Mouse (Mus musculus) retina, postnatal 7 days (tissue): Measurements from ENCODE around the gene D11Wsu47e.

ENCODE experiments used
- DNase-seq: peaks from one replicate; pipeline ENCODE4 v3.0.0-alpha.2; 2012; ENCODE audit warnings: low read depth, low spot score

Gene D11Wsu47e

GRCm38 (mm10) chr11:113703758-113704157, 19.5 kb downstream of the D11Wsu47e start:
- DNase-seq: peak; percentile 60

- no peak for DNase-seq
These were observed 21.9 kb downstream of the D11Wsu47e start for GRCm38 (mm10) chr11:113705966-113706652.

GRCm38 (mm10) chr11:113708629-113709213, 24.5 kb downstream of the D11Wsu47e start:
- DNase-seq: no peak

- DNase-seq: no peak
These were observed 25.1 kb downstream of the D11Wsu47e start for GRCm38 (mm10) chr11:113709272-113709671.

GRCm38 (mm10) chr11:113709731-113710256, 25.6 kb downstream of the D11Wsu47e start, which contains the start of gene Cpsf4l:
TSS of gene Cpsf4l (minus strand) at chr11:113710017.
- DNase-seq: no peak

- DNase-seq: no peak
These were observed 26.1 kb downstream of the D11Wsu47e start for GRCm38 (mm10) chr11:113710257-113710777.

- no peak for DNase-seq
These were observed 26.8 kb downstream of the D11Wsu47e start for GRCm38 (mm10) chr11:113711061-113711460.

GRCm38 (mm10) chr11:113715078-113715674, 31.0 kb downstream of the D11Wsu47e start:
- no peak for DNase-seq

GRCm38 (mm10) chr11:113716132-113716531, 31.9 kb downstream of the D11Wsu47e start:
- DNase-seq: no peak

- no peak for DNase-seq
These were observed 33.7 kb downstream of the D11Wsu47e start for GRCm38 (mm10) chr11:113717767-113718424.

- no peak for DNase-seq
These were observed 38.3 kb downstream of the D11Wsu47e start for GRCm38 (mm10) chr11:113722405-113723090.

- no peak for DNase-seq
These were observed 41.2 kb downstream of the D11Wsu47e start for GRCm38 (mm10) chr11:113725235-113726048.

- no peak for DNase-seq
These were observed 43.0 kb downstream of the D11Wsu47e start for GRCm38 (mm10) chr11:113726994-113727888.

- DNase-seq: no peak
These were observed 43.8 kb downstream of the D11Wsu47e start for GRCm38 (mm10) chr11:113727992-113728391.

GRCm38 (mm10) chr11:113729239-113729638, 45.0 kb downstream of the D11Wsu47e start:
- no peak for DNase-seq

GRCm38 (mm10) chr11:113729917-113730316, 45.7 kb downstream of the D11Wsu47e start:
- no peak for DNase-seq

GRCm38 (mm10) chr11:113730879-113731278, 46.7 kb downstream of the D11Wsu47e start:
- no peak for DNase-seq

- no peak for DNase-seq
These were observed 47.9 kb downstream of the D11Wsu47e start for GRCm38 (mm10) chr11:113731945-113732612.
